ENCODE assay signal across 8 mouse cellular contexts in genomic region chr10:62261115-62261886, GRCm38 (mm10). TPM values are rescaled to one million over a fixed set of nuclear protein-coding genes. Genes with fewer than 3 reads are reported as not detected.
DNase-seq lines count a peak whose midpoint lies in the region; ATAC-seq and TF ChIP-seq lines count a peak whose summit lies in the region.

No protein-coding gene starts in this region.

- no peak for TF ChIP-seq POLR2A in cortical plate, adult 2 months (IDR thresholded peaks at IDR 0.05; ENCODE audit: extremely low read depth, insufficient read depth, low read length)
- TF ChIP-seq POLR2A in liver, adult 2 months (IDR thresholded peaks at IDR 0.05; ENCODE audit: extremely low read depth, insufficient read depth, low read length), result no peak

- peak; percentile 95 for DNase-seq in 416B (ENCODE audit: low read depth)
- peak; percentile 16 for DNase-seq in heart, adult 8-10 months (ENCODE audit: low spot score)
- DNase-seq in kidney, adult 8-10 months, result peak; percentile 48 to 62
- DNase-seq in liver, adult 2 months (ENCODE audit: extremely low read depth, low read depth, low spot score), result peak; percentile 17

- H3K27ac ChIP-seq in cortical plate, adult 2 months (ENCODE audit: insufficient read depth, low read length), result no peak overlapping the region
- H3K27ac ChIP-seq in liver, adult 2 months (replicated peaks; ENCODE audit: insufficient read depth, low read depth, low read length), result no peak overlapping the region
- no peak overlapping the region for H3K27ac ChIP-seq in stomach, embryonic 16.5 days (ENCODE audit: low read length)

- no peaks in the 10 kb centered on the region for H3K4me1 ChIP-seq in cortical plate, adult 2 months (ENCODE audit: control insufficient read depth, insufficient read depth, low read length)
- H3K4me1 ChIP-seq in liver, adult 2 months (ENCODE audit: control insufficient read depth, insufficient read depth, low read length), result no peaks in the 10 kb centered on the region
- H3K4me1 ChIP-seq in stomach, embryonic 16.5 days (ENCODE audit: control insufficient read depth, insufficient read depth, low read length), result no peaks in the 10 kb centered on the region

- no peak overlapping the region for H3K9ac ChIP-seq in liver, adult 2 months (ENCODE audit: low read depth, low read length)
- no peak overlapping the region for H3K9ac ChIP-seq in stomach, embryonic 16.5 days (ENCODE audit: low read length)

- no peaks in the 10 kb centered on the region for H3K79me2 ChIP-seq in liver, adult 2 months (ENCODE audit: control insufficient read depth, insufficient read depth, low read length)

- no peak overlapping the region for H3K4me2 ChIP-seq in stomach, embryonic 16.5 days (ENCODE audit: low read depth, low read length)

- TF ChIP-seq CTCF in cortical plate, adult 2 months (IDR thresholded peaks at IDR 0.05; ENCODE audit: extremely low read depth, insufficient read depth, low read length), result peak; percentile 72
- peak; percentile 64 for TF ChIP-seq CTCF in liver, adult 2 months (IDR thresholded peaks at IDR 0.05; ENCODE audit: low read depth, low read length)

- no peak overlapping the region for H3K4me3 ChIP-seq in cortical plate, adult 2 months (ENCODE audit: insufficient read depth, low read length)
- H3K4me3 ChIP-seq in liver, adult 2 months (ENCODE audit: insufficient read depth, low read depth, low read length), result no peak overlapping the region
- no peak overlapping the region for H3K4me3 ChIP-seq in stomach, embryonic 16.5 days (replicated peaks; ENCODE audit: low read length)

- WGBS in liver, adult 2 months, result 18% methylated on average over 18 of the region's 18 CpGs
- WGBS in stomach, embryonic 16.5 days, result 17% methylated on average over 18 of the region's 18 CpGs

- ATAC-seq in activated CD4-positive, CD25-positive, alpha-beta regulatory T cell, adult 4 months, result peak; percentile 92
- ATAC-seq in monocyte, adult 5-6 weeks (replicated peaks; ENCODE audit: insufficient number of reproducible peaks, low FRiP score, low TSS enrichment, poor library complexity, severe bottlenecking), result peak; percentile 64
- ATAC-seq in stomach, embryonic 16.5 days (ENCODE audit: insufficient read depth, low FRiP score), result peak; percentile 79

- H3K36me3 ChIP-seq in liver, adult 2 months (ENCODE audit: control insufficient read depth, insufficient read depth, low read length), result no peaks in the 10 kb centered on the region
- H3K36me3 ChIP-seq in stomach, embryonic 16.5 days (ENCODE audit: control insufficient read depth, insufficient read depth, low read length), result no peaks in the 10 kb centered on the region

- H3K27me3 ChIP-seq in liver, adult 2 months (ENCODE audit: control insufficient read depth, insufficient read depth, low read length), result no peaks in the 10 kb centered on the region
- H3K27me3 ChIP-seq in stomach, embryonic 16.5 days (ENCODE audit: control insufficient read depth, insufficient read depth, low read length), result no peaks in the 10 kb centered on the region

- H3K9me3 ChIP-seq in stomach, embryonic 16.5 days (replicated peaks; ENCODE audit: control insufficient read depth, low read length), result no peaks in the 10 kb centered on the region

RNA-seq across cellular contexts. Expression of gene Tacr2, which starts 9.1 kb away (rescaled TPM):
- not detected for polyA plus RNA-seq in activated CD4-positive, CD25-positive, alpha-beta regulatory T cell, adult 4 months (2017; shearing (Covaris generic))
- 0.31 and 0.42 TPM in 2 replicates for polyA plus RNA-seq in cortical plate, adult 2 months (2012; rRNA removed)
- not detected for total RNA-seq in heart, adult 8-10 months (2022)
- not detected in 2 replicates for total RNA-seq in liver, adult 2 months (2014; rRNA removed)
- polyA plus RNA-seq in liver, adult 2 months (2012; rRNA removed), result not detected in 2 replicates
- total RNA-seq in monocyte, adult 5-6 weeks (2017), result not detected in 3 replicates
- polyA plus RNA-seq in stomach, embryonic 16.5 days (2015; fragmentation: Nextera tagmentation; extraction: Ambion mirVana), result 1.4 and 1.6 TPM in 2 replicates

RNA-seq across cellular contexts. Expression of gene Tspan15, which starts 30.2 kb away (rescaled TPM):
- polyA plus RNA-seq in activated CD4-positive, CD25-positive, alpha-beta regulatory T cell, adult 4 months (2017; shearing (Covaris generic)), result under 1 TPM in 1 of 2 experiments, not detected in 1; 0.15 TPM
- 26.6 and 26.9 TPM in 2 replicates for polyA plus RNA-seq in cortical plate, adult 2 months (2012; rRNA removed)
- total RNA-seq in heart, adult 8-10 months (2022), result 1 to 10 TPM; 5.6 to 9.2 (median 7.0) TPM
- total RNA-seq in liver, adult 2 months (2014; rRNA removed), result 4.1 and 7.3 TPM in 2 replicates
- polyA plus RNA-seq in liver, adult 2 months (2012; rRNA removed), result 4.8 and 8.6 TPM in 2 replicates
- 0.32 to 0.49 TPM (median 0.38 TPM) in 3 replicates for total RNA-seq in monocyte, adult 5-6 weeks (2017)
- 65.5 and 80.3 TPM in 2 replicates for polyA plus RNA-seq in stomach, embryonic 16.5 days (2015; fragmentation: Nextera tagmentation; extraction: Ambion mirVana)

Comparison
In these comparisons a context has a peak if more than half of its experiments do, and no peak if none do; other contexts are left out.
1. DNase-seq: peak in every context shown above with its lines; median percentile 95 in 416B; 55 in kidney, adult 8-10 months; 17 in liver, adult 2 months; 16 in heart, adult 8-10 months.